Mouse (Mus musculus) MEL (cell line): ENCODE data around the gene Chd6. TPM values are rescaled to one million over a fixed set of nuclear protein-coding genes. Genes with fewer than 3 reads are reported as not detected.

ENCODE experiments used
- DNase-seq: peaks from one replicate; pipeline ENCODE4 v3.0.0; 2011; ENCODE audit warnings: low read depth, low spot score
- H3K27ac ChIP-seq: 2 replicates; pipeline ENCODE4 v1.5.1; 2012; ENCODE audit warnings: low read depth, mild to moderate bottlenecking, control low read depth, low read length, moderate library complexity; ENCODE audit not compliant: control insufficient read depth
- H3K27me3 ChIP-seq, 2 experiments: fragments of 150-350 bp in 1 of 2; sonication (generic) in 1 of 2; 2 replicates each; pipeline ENCODE4 v1.6.1; 2012; ENCODE audit warnings: low read length in 2 of 2, mild to moderate bottlenecking in 2 of 2, improper control_type of control experiment in 1 of 2, moderate library complexity in 1 of 2; ENCODE audit not compliant: insufficient read depth in 2 of 2, control insufficient read depth in 1 of 2
- H3K36me3 ChIP-seq, 2 experiments: 2 replicates each; pipeline ENCODE4 v1.6.1; 2012 to 2014; ENCODE audit warnings: low read length in 2 of 2, improper control_type of control experiment in 1 of 2, inconsistent platforms in 1 of 2, mild to moderate bottlenecking in 1 of 2; ENCODE audit not compliant: insufficient read depth in 2 of 2, control insufficient read depth in 1 of 2
- H3K4me1 ChIP-seq, 2 experiments: fragments of 150-350 bp in 1 of 2; sonication (generic) in 1 of 2; 2 replicates each; pipeline ENCODE4 v1.6.1; 2012; ENCODE audit warnings: low read length in 2 of 2, improper control_type of control experiment in 1 of 2, mild to moderate bottlenecking in 1 of 2; ENCODE audit not compliant: insufficient read depth in 2 of 2, control insufficient read depth in 1 of 2
- H3K4me3 ChIP-seq, 2 experiments: fragments of 150-350 bp in 1 of 2; sonication (generic) in 1 of 2; 2 replicates each; pipeline ENCODE4 v1.5.1; 2012; ENCODE audit warnings: low read depth in 2 of 2, low read length in 2 of 2, mild to moderate bottlenecking in 2 of 2, moderate library complexity in 2 of 2, control low read depth in 1 of 2, improper control_type of control experiment in 1 of 2; ENCODE audit not compliant: control insufficient read depth in 1 of 2, insufficient read depth in 1 of 2
- H3K79me2 ChIP-seq: 2 replicates; pipeline ENCODE4 v1.6.1; 2012; ENCODE audit warnings: mild to moderate bottlenecking, low read length, moderate library complexity; ENCODE audit not compliant: control insufficient read depth, poor library complexity, insufficient read depth
- H3K9ac ChIP-seq: 2 replicates; pipeline ENCODE4 v1.6.1; 2012; ENCODE audit warnings: low read depth, mild to moderate bottlenecking, control low read depth, low read length, moderate library complexity; ENCODE audit not compliant: control insufficient read depth, poor library complexity, severe bottlenecking
- H3K9me3 ChIP-seq: fragments of 150-350 bp; sonication (generic); replicated peaks from 2 replicates; pipeline ENCODE4 v1.6.1; 2012; ENCODE audit warnings: mild to moderate bottlenecking, low read length, improper control_type of control experiment, moderate library complexity; ENCODE audit not compliant: insufficient read depth
- BHLHE40 ChIP-seq: IDR thresholded peaks from 2 replicates; pipeline ENCODE4 v1.6.1; 2012; ENCODE audit warnings: low read depth, mild to moderate bottlenecking, inconsistent platforms, low read length, improper control_type of control experiment, borderline replicate concordance
- CHD2 ChIP-seq: IDR thresholded peaks from 2 replicates; pipeline ENCODE4 v1.6.1; 2011; ENCODE audit warnings: low read length, improper control_type of control experiment
- CTCF ChIP-seq, 3 experiments: IDR thresholded peaks in 2 of 3; conservative IDR thresholded peaks in 1 of 3; 2 replicates each; pipeline ENCODE4 v1.5.1; 2011 to 2012; ENCODE audit warnings: low read length in 3 of 3, low read depth in 2 of 3, mild to moderate bottlenecking in 2 of 3, improper control_type of control experiment in 1 of 3, inconsistent platforms in 1 of 3, mixed read lengths in 1 of 3, moderate library complexity in 1 of 3; ENCODE audit not compliant: control insufficient read depth in 1 of 3, insufficient read depth in 1 of 3, poor library complexity in 1 of 3, severe bottlenecking in 1 of 3
- ELF1 ChIP-seq: IDR thresholded peaks from 2 replicates; pipeline ENCODE4 v1.6.1; 2014; ENCODE audit warnings: low read depth, mild to moderate bottlenecking, inconsistent platforms, low read length, improper control_type of control experiment, moderate library complexity
- EP300 ChIP-seq, 2 experiments: IDR thresholded peaks; 2 replicates each; pipeline ENCODE4 v1.6.1; 2011; ENCODE audit warnings: improper control_type of control experiment in 2 of 2, low read length in 2 of 2, low read depth in 1 of 2, mild to moderate bottlenecking in 1 of 2
- HCFC1 ChIP-seq: IDR thresholded peaks from 2 replicates; pipeline ENCODE4 v1.6.1; 2012; ENCODE audit warnings: low read depth, mild to moderate bottlenecking, inconsistent platforms, low read length, improper control_type of control experiment, moderate library complexity
- MAFK ChIP-seq: IDR thresholded peaks from 2 replicates; pipeline ENCODE4 v1.6.1; 2011; ENCODE audit warnings: low read depth, mild to moderate bottlenecking, low read length, improper control_type of control experiment, borderline replicate concordance
- MAX ChIP-seq: IDR thresholded peaks from 2 replicates; pipeline ENCODE4 v1.6.1; 2011; ENCODE audit warnings: low read length, improper control_type of control experiment
- MEF2A ChIP-seq: IDR thresholded peaks from 2 replicates; pipeline ENCODE4 v1.6.1; 2014; ENCODE audit warnings: low read depth, mild to moderate bottlenecking, inconsistent platforms, low read length, improper control_type of control experiment; ENCODE audit not compliant: poor library complexity, insufficient replicate concordance, severe bottlenecking; ENCODE audit errors: extremely low read depth
- MXI1 ChIP-seq: IDR thresholded peaks from 2 replicates; pipeline ENCODE4 v1.6.1; 2011; ENCODE audit warnings: mild to moderate bottlenecking, low read depth, low read length, improper control_type of control experiment
- MYC ChIP-seq: IDR thresholded peaks from 2 replicates; pipeline ENCODE4 v1.6.1; 2011; ENCODE audit warnings: low read depth, mild to moderate bottlenecking, low read length, improper control_type of control experiment, moderate library complexity
- POLR2AphosphoS2 ChIP-seq: IDR thresholded peaks from 2 replicates; pipeline ENCODE4 v1.6.1; 2011; ENCODE audit warnings: low read length, improper control_type of control experiment
- RAD21 ChIP-seq: IDR thresholded peaks from 2 replicates; pipeline ENCODE4 v1.6.1; 2011; ENCODE audit warnings: mild to moderate bottlenecking, low read depth, low read length, improper control_type of control experiment
- SIN3A ChIP-seq: IDR thresholded peaks from 2 replicates; pipeline ENCODE4 v1.6.1; 2012; ENCODE audit warnings: low read length, improper control_type of control experiment, inconsistent platforms
- UBTF ChIP-seq: IDR thresholded peaks from 2 replicates; pipeline ENCODE4 v1.6.1; 2012; ENCODE audit warnings: low read depth, mild to moderate bottlenecking, inconsistent platforms, low read length, improper control_type of control experiment, moderate library complexity, borderline replicate concordance; ENCODE audit not compliant: insufficient read depth
- USF2 ChIP-seq, 2 experiments: IDR thresholded peaks; 2 replicates each; pipeline ENCODE4 v1.6.1; 2011 to 2012; ENCODE audit warnings: improper control_type of control experiment in 2 of 2, low read length in 2 of 2, borderline replicate concordance in 1 of 2, inconsistent platforms in 1 of 2, low read depth in 1 of 2, mild to moderate bottlenecking in 1 of 2; ENCODE audit not compliant: insufficient read depth in 1 of 2
- ZNF384 ChIP-seq: IDR thresholded peaks from 2 replicates; pipeline ENCODE4 v1.6.1; 2012; ENCODE audit warnings: low read depth, mild to moderate bottlenecking, inconsistent platforms, low read length, improper control_type of control experiment
- polyA plus RNA-seq, 2 experiments: library from polyadenylated mRNA; stranded (reverse) in 1 of 2; unstranded in 1 of 2; fragments of >175 nt in 1 of 2; fragments of >200 nt in 1 of 2; gene quantifications; 2 replicates each; pipeline versions ENCODE4 v1.2.1 to v1.2.4; 2012; ENCODE audit warnings: low replicate concordance in 2 of 2, low read depth in 1 of 2; ENCODE audit not compliant: insufficient read length in 2 of 2, insufficient read depth in 1 of 2, missing spikeins in 1 of 2
- total RNA-seq: library from RNA; depleted of rRNA; stranded (reverse); fragments of 300-350 nt; gene quantifications from 2 replicates; pipeline ENCODE4 v1.2.3, GENCODE M21; 2012

Chd6 gene
- total and polyA plus RNA-seq, 3 experiments = 9.7 to 200 (median 15.4) TPM

DNA sequence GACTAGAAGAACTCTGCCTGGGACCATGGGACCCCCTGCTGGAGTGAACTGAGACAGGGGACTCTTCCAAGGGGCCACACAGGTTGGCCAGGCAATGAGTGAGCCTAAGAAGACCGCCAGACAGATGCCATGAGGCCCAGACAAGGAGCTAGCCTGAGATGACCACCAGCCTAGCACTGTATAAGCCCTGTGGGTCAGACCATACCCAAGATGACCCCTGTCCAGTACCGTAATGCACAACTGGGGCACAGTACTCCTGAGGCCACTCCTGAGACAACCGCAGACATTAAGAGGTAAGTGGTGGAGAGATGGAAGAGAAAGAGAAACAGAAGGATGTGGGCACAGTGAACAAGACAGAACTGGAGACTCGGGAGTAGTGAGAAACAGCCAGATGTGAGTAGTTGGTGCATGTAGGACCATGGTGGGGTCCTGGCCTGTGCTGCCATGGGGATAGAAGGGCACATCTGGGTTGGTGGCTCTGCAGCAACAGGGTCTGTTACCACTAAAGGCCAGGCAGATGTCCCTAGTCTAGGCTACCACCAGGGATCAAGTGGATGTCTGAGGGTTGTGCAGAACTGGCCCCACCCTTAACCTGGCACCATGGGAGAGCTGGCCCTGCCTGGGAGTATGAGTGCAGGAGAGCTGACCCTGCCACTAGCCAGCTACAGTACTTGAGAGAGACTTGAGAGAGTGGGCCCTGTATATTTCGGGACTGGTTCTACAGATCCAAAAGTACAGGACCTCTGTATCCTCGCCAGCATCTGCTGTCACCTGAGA lies 111.7 kb downstream of the Chd6 start:
- H3K79me2 ChIP-seq = no peaks in the 10 kb centered on the region
- DNase-seq = no peak
- no peak overlapping the region for H3K27ac ChIP-seq
- no peaks in the 10 kb centered on the region for H3K9me3 ChIP-seq
- H3K36me3 ChIP-seq = peaks cover 0 to 8% of the 10 kb centered on the region in 2 experiments; a peak in 2 of 4 replicates
- H3K27me3 ChIP-seq = no peaks in the 10 kb centered on the region
- TF ChIP-seq HCFC1 = no peak
- TF ChIP-seq EP300 (IDR thresholded peaks at IDR 0.05; ENCODE audit: low read depth in 1 of 2, low read length in 2 of 2) = no peak
- TF ChIP-seq ZNF384 = no peak
- TF ChIP-seq RAD21 = no peak
- TF ChIP-seq UBTF = no peak
- TF ChIP-seq ELF1 = no peak
- TF ChIP-seq SIN3A = no peak
- TF ChIP-seq MYC = no peak
- TF ChIP-seq MAX = no peak
- no peak for TF ChIP-seq POLR2AphosphoS2
- TF ChIP-seq MAFK = no peak
- no peak for TF ChIP-seq CHD2
- TF ChIP-seq MEF2A = no peak
- no peak for TF ChIP-seq USF2 (IDR thresholded peaks at IDR 0.05; ENCODE audit: borderline replicate concordance in 1 of 2, insufficient read depth in 1 of 2, low read depth in 1 of 2, low read length in 2 of 2)
- no peak for TF ChIP-seq BHLHE40
- no peak overlapping the region for H3K9ac ChIP-seq
- no peaks in the 10 kb centered on the region for H3K4me1 ChIP-seq
- no peak overlapping the region for H3K4me3 ChIP-seq

- TF ChIP-seq SIN3A (no peak), CTCF (IDR thresholded peaks at IDR 0.05 in 2 of 3, conservative IDR thresholded peaks at IDR 0.05 in 1 of 3; ENCODE audit: control insufficient read depth in 1 of 3, insufficient read depth in 1 of 3, low read depth in 2 of 3, low read length in 3 of 3, poor library complexity in 1 of 3, severe bottlenecking in 1 of 3) (no peak), MXI1 (no peak)
- TF ChIP-seq, all 39 proteins: peak for 0
- DNase-seq = no peak
- no peaks in the 10 kb centered on the region for H3K4me1 ChIP-seq
- H3K4me3 ChIP-seq = no peak overlapping the region
- no peaks in the 10 kb centered on the region for H3K79me2 ChIP-seq
- H3K9ac ChIP-seq = no peak overlapping the region
- no peaks in the 10 kb centered on the region for H3K27me3 ChIP-seq
- peaks cover 0 to 5% of the 10 kb centered on the region in 2 experiments; a peak in 1 of 4 replicates for H3K36me3 ChIP-seq
- no peak overlapping the region for H3K27ac ChIP-seq
- no peaks in the 10 kb centered on the region for H3K9me3 ChIP-seq
Observed at GRCm38 (mm10) chr2:160994181-160994580, 114.7 kb downstream of the Chd6 start.
